Mouse (Mus musculus) heart, postnatal 0 days (tissue): ENCODE measurements around the gene Kif20b. TPM values are rescaled to one million over a fixed set of nuclear protein-coding genes. Genes with fewer than 3 reads are reported as not detected.

Experiments used
- ATAC-seq: fragments of 200-750 bp; cut with Nextera tagmentation; 2 replicates; pipeline ENCODE4 v1.8.0; 2017; ENCODE audit warnings: low read depth, moderate number of reproducible peaks, moderate library complexity; ENCODE audit not compliant: insufficient read depth
- DNase-seq: peaks from one replicate; pipeline ENCODE4 v3.0.0-alpha.2; 2016; ENCODE audit warnings: low spot score
- H3K27ac ChIP-seq: fragments of 300-500 bp; sonication (generic); 2 replicates; pipeline ENCODE4 v1.5.1; 2014; ENCODE audit warnings: low read depth, mild to moderate bottlenecking
- H3K27me3 ChIP-seq: fragments of 300-500 bp; sonication (generic); 2 replicates; pipeline ENCODE4 v1.6.1; 2014; ENCODE audit warnings: low read length, mixed read lengths; ENCODE audit not compliant: control insufficient read depth, insufficient read depth
- H3K36me3 ChIP-seq: fragments of 300-500 bp; sonication (generic); replicated peaks from 2 replicates; pipeline ENCODE4 v1.6.1; 2014; ENCODE audit warnings: low read length, mixed read lengths; ENCODE audit not compliant: control insufficient read depth, insufficient read depth
- H3K4me1 ChIP-seq: fragments of 300-500 bp; sonication (generic); 2 replicates; pipeline ENCODE4 v1.6.1; 2014; ENCODE audit warnings: antibody characterized with exemption; ENCODE audit not compliant: control insufficient read depth, insufficient read depth
- H3K4me2 ChIP-seq: fragments of 300-500 bp; sonication (generic); 2 replicates; pipeline ENCODE4 v1.6.1; 2014; ENCODE audit warnings: low read depth, mild to moderate bottlenecking, low read length, moderate library complexity
- H3K4me3 ChIP-seq: fragments of 300-500 bp; sonication (generic); 2 replicates; pipeline ENCODE4 v1.5.1; 2014; ENCODE audit warnings: low read depth, low read length
- H3K9ac ChIP-seq: fragments of 300-500 bp; sonication (generic); replicated peaks from 2 replicates; pipeline ENCODE4 v1.6.1; 2014; ENCODE audit warnings: low read depth, low read length, mixed read lengths
- H3K9me3 ChIP-seq: fragments of 300-500 bp; sonication (generic); replicated peaks from 2 replicates; pipeline ENCODE4 v1.6.1; 2016; ENCODE audit warnings: low read length; ENCODE audit not compliant: control insufficient read depth
- CTCF ChIP-seq: IDR thresholded peaks from 2 replicates; pipeline ENCODE4 v1.5.1; 2016; ENCODE audit warnings: antibody characterized with exemption, control low read depth, low read depth
- EP300 ChIP-seq: IDR thresholded peaks from 2 replicates; pipeline ENCODE4 v1.6.1; 2016; ENCODE audit warnings: antibody characterized with exemption, low read depth
- WGBS: fragments of 180-500 bp; shearing (Covaris S2); extraction: QIAGEN DNeasy Blood & Tissue Kit; methylation state at CpG from one replicate; pipeline ENCODE4 v1.1.7; 2014; 5-methylcytosine and 5-hydroxymethylcytosine counted together
- polyA plus RNA-seq: library from polyadenylated mRNA; unstranded; fragments of >200 nt; fragmentation: Nextera tagmentation; extraction: Ambion mirVana; gene quantifications from 2 replicates; pipeline ENCODE4 v1.2.1, GENCODE M21; 2015
- total RNA-seq: library from RNA; depleted of rRNA; stranded (reverse); fragments of >200 nt; gene quantifications from 2 replicates; pipeline ENCODE4 v1.2.3, GENCODE M21; 2014; ENCODE audit warnings: low replicate concordance

The Kif20b gene
- total and polyA plus RNA-seq, 2 experiments from 2014 or later, result 2.3 to 12.9 TPM

GRCm38 (mm10) chr19:34901735-34902134 lies 20.4 kb upstream of the Kif20b start:
- Histone ChIP-seq H3K27ac (no peak overlapping the region), H3K4me1 (no peaks in the 10 kb centered on the region), H3K9ac (no peak overlapping the region), H3K4me3 (no peak overlapping the region), H3K27me3 (no peaks in the 10 kb centered on the region), H3K4me2 (no peak overlapping the region), H3K9me3 (no peaks in the 10 kb centered on the region), H3K36me3 (no peaks in the 10 kb centered on the region)
- ATAC-seq (no peak), DNase-seq (no peak)
- TF ChIP-seq EP300, result no peak
- TF ChIP-seq CTCF, result no peak
- WGBS, result 84% methylated on average over 2 of the region's 2 CpGs

DNA sequence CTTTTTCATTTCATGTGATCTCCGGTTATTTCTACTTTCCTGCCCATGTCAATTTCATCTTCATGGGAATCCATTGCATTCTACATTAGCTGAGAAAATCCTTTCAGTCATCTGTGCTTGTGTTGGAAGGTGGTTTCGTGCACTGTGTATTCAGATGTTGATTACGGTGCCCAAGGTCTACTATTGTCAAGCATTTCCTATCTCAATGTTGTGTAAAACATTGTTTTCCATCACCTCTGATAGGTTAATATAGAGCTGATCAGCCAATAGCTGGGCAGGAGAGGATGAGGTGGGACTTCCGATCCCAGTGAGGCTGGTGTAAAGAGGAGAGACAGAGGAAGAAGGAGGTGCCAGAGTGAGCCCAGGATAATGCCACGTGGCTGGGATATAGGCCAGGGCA lies 18.1 kb upstream of the Kif20b start:
- H3K9me3 ChIP-seq, result no peaks in the 10 kb centered on the region
- no peaks in the 10 kb centered on the region for H3K36me3 ChIP-seq
- no peak overlapping the region for H3K4me3 ChIP-seq
- H3K9ac ChIP-seq, result no peak overlapping the region
- no peaks in the 10 kb centered on the region for H3K27me3 ChIP-seq
- DNase-seq (no peak), ATAC-seq (no peak)
- 76% methylated on average over 5 of the region's 5 CpGs for WGBS
- H3K27ac ChIP-seq, result no peak overlapping the region
- H3K4me1 ChIP-seq, result peaks cover 7% of the 10 kb centered on the region
- no peak overlapping the region for H3K4me2 ChIP-seq
- TF ChIP-seq EP300 (no peak), CTCF (no peak)

- ATAC-seq, result no peak
- no peaks in the 10 kb centered on the region for H3K9me3 ChIP-seq
- no peak overlapping the region for H3K4me3 ChIP-seq
- 84% methylated on average over 7 of the region's 7 CpGs for WGBS
- no peak for DNase-seq
- H3K36me3 ChIP-seq, result no peaks in the 10 kb centered on the region
- TF ChIP-seq EP300 (no peak), CTCF (no peak)
- H3K9ac ChIP-seq, result no peak overlapping the region
- H3K27me3 ChIP-seq, result no peaks in the 10 kb centered on the region
- H3K4me2 ChIP-seq, result no peak overlapping the region
- H3K4me1 ChIP-seq, result peaks cover 7% of the 10 kb centered on the region
- H3K27ac ChIP-seq, result no peak overlapping the region
Measured at GRCm38 (mm10) chr19:34905424-34905823, 16.7 kb upstream of the Kif20b start.

DNA sequence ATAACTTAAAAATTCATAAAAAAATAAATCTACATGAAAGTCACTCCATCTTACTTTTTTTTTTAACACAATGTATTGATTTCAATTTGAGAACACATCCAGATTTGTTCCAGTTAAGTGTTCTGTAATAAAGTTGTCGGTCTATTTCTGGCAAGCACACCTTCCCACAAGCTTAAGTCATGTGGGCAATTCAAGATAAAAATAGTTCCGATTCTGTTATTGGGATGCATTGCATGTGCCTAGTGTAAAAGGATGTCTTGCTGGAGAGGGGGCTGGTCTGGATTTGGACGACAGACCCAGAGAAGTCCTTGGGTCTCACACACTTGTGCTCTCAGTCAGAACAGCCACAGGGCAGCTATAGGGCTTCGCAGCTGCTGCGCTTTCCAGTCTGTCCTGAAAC lies 15.4 kb upstream of the Kif20b start:
- H3K4me3 ChIP-seq, result no peak overlapping the region
- H3K9me3 ChIP-seq, result no peaks in the 10 kb centered on the region
- TF ChIP-seq EP300 (no peak), CTCF (no peak)
- peaks cover 7% of the 10 kb centered on the region for H3K4me1 ChIP-seq
- ATAC-seq (no peak), DNase-seq (peak; percentile 21)
- no peaks in the 10 kb centered on the region for H3K27me3 ChIP-seq
- H3K4me2 ChIP-seq, result no peak overlapping the region
- 36% methylated on average over 5 of the region's 5 CpGs for WGBS
- H3K9ac ChIP-seq, result no peak overlapping the region
- H3K27ac ChIP-seq, result peak overlapping the region; percentile 47; the same call in 1 of the 2 replicates
- H3K36me3 ChIP-seq, result no peaks in the 10 kb centered on the region

DNA sequence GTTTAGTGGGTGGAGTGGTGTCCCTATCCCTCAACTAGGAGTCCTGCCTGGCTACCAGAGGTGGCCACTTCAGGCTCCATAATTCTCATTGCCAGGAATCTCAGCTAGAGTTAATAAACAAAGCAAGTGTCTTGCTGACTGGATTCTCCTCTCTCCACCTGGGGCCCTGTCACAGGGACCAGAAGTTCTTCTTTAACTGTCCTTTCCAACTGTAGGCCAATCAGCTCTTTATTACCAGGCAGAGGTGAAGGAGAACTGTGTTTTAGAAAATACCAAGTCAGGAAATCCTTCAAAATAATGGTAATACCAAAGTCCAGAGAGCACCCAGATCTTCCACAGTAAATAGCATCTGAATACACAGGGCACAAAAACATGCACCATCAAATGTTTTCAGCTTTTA lies 9.8 kb upstream of the Kif20b start:
- DNase-seq (no peak), ATAC-seq (no peak)
- Histone ChIP-seq H3K36me3 (no peaks in the 10 kb centered on the region), H3K4me2 (no peak overlapping the region), H3K27me3 (no peaks in the 10 kb centered on the region), H3K4me1 (peaks cover 1% of the 10 kb centered on the region), H3K4me3 (no peak overlapping the region), H3K9me3 (no peaks in the 10 kb centered on the region), H3K27ac (no peak overlapping the region), H3K9ac (no peak overlapping the region)
- no peak for TF ChIP-seq EP300
- no peak for TF ChIP-seq CTCF

DNA sequence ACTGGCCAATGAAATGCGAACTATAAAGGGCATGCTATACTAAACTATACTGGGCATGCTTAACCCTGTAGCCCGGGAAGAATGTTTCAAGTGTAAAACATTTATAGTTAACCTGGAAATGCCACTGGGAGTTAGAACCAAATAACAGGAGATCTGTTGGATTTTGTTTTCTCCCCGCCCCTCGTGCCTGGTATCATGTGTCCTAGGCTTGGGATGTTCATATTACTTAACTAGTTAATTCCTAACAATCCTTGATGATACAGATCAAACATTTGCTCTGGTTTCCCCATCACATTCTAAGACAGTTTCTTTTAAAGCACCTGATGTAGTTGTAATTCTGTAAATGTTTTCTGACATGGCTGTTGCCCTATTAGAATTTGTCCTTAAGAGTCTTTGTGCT lies 2.1 kb upstream of the Kif20b start:
- TF ChIP-seq CTCF, result no peak
- no peak for TF ChIP-seq EP300
- 90% methylated on average over 4 of the region's 4 CpGs for WGBS
- peaks cover 4% of the 10 kb centered on the region; the same call in 1 of the 2 replicates for H3K4me1 ChIP-seq
- H3K9ac ChIP-seq, result no peak overlapping the region
- no peaks in the 10 kb centered on the region for H3K9me3 ChIP-seq
- H3K27ac ChIP-seq, result no peak overlapping the region
- no peak overlapping the region for H3K4me2 ChIP-seq
- no peak for ATAC-seq
- H3K4me3 ChIP-seq, result no peak overlapping the region
- H3K27me3 ChIP-seq, result no peaks in the 10 kb centered on the region
- H3K36me3 ChIP-seq, result peaks cover 4% of the 10 kb centered on the region; the same call in 1 of the 2 replicates
- no peak for DNase-seq
